Mouse (Mus musculus): Measurements from ENCODE around the gene Gm28372. TPM values are rescaled to one million over a fixed set of nuclear protein-coding genes. Genes with fewer than 3 reads are reported as not detected.

The Gm28372 gene
- polyA plus RNA-seq, 1 experiment, result 0.04 TPM

- no peak overlapping the region for H3ac ChIP-seq (ENCODE audit: control insufficient read depth, insufficient read length)
- no peak for TF ChIP-seq MYOD1 (IDR thresholded peaks at IDR 0.05; ENCODE audit: control insufficient read depth in 1 of 3, insufficient read length in 2 of 3, low read depth in 2 of 3)
- TF ChIP-seq TCF3 (IDR thresholded peaks at IDR 0.05; ENCODE audit: insufficient read length, low read depth), result no peak
- no peak for TF ChIP-seq MAX (IDR thresholded peaks at IDR 0.05; ENCODE audit: low read depth)
- no peak for TF ChIP-seq POLR2AphosphoS2 (IDR thresholded peaks at IDR 0.05; ENCODE audit: insufficient read length, low read depth)
- no peak for TF ChIP-seq CEBPB (IDR thresholded peaks at IDR 0.05; ENCODE audit: insufficient read depth, poor library complexity, severe bottlenecking)
- no peak for TF ChIP-seq SRF (IDR thresholded peaks at IDR 0.05; ENCODE audit: control insufficient read depth, insufficient read length, low read depth)
- no peak for TF ChIP-seq REST (IDR thresholded peaks at IDR 0.05; ENCODE audit: insufficient read depth, insufficient read length)
- peaks cover 42% of the 10 kb centered on the region for H3K27me3 ChIP-seq (ENCODE audit: control insufficient read depth, insufficient read depth, insufficient read length)
- H3K4me3 ChIP-seq, result no peak overlapping the region
- no peaks in the 10 kb centered on the region for H3K79me2 ChIP-seq (ENCODE audit: control insufficient read depth, insufficient read depth)
- no peak overlapping the region for H3K4me2 ChIP-seq (ENCODE audit: low read depth)
- no peaks in the 10 kb centered on the region for H3K36me3 ChIP-seq (ENCODE audit: control insufficient read depth, insufficient read depth)
Observed at GRCm38 (mm10) chr2:130395696-130396095, 9.3 kb upstream of the Gm28372 start.

- no peak for TF ChIP-seq TCF3 (IDR thresholded peaks at IDR 0.05; ENCODE audit: insufficient read length, low read depth)
- TF ChIP-seq TCF12 (IDR thresholded peaks at IDR 0.05; ENCODE audit: insufficient read depth, poor library complexity, severe bottlenecking), result no peak
- TF ChIP-seq E2F4 (IDR thresholded peaks at IDR 0.05; ENCODE audit: insufficient read depth), result no peak
- no peak for TF ChIP-seq SRF (IDR thresholded peaks at IDR 0.05; ENCODE audit: control insufficient read depth, insufficient read length, low read depth)
- no peak for TF ChIP-seq MYOD1 (IDR thresholded peaks at IDR 0.05; ENCODE audit: control insufficient read depth in 1 of 3, insufficient read length in 2 of 3, low read depth in 2 of 3)
- no peak for TF ChIP-seq MAX (IDR thresholded peaks at IDR 0.05; ENCODE audit: low read depth)
- no peak for TF ChIP-seq USF1 (IDR thresholded peaks at IDR 0.05; ENCODE audit: low read depth)
- TF ChIP-seq CEBPB (IDR thresholded peaks at IDR 0.05; ENCODE audit: insufficient read depth, poor library complexity, severe bottlenecking), result no peak
- TF ChIP-seq POLR2AphosphoS2 (IDR thresholded peaks at IDR 0.05; ENCODE audit: insufficient read length, low read depth), result no peak
- no peak for TF ChIP-seq REST (IDR thresholded peaks at IDR 0.05; ENCODE audit: insufficient read depth, insufficient read length)
- TF ChIP-seq MYOG (IDR thresholded peaks at IDR 0.05; ENCODE audit: control insufficient read depth in 1 of 3, insufficient read depth in 1 of 3, insufficient read length in 2 of 3, low read depth in 2 of 3), result no peak
- TF ChIP-seq POLR2A (IDR thresholded peaks at IDR 0.05; ENCODE audit: insufficient read length, low read depth), result no peak
- H3K36me3 ChIP-seq (ENCODE audit: control insufficient read depth, insufficient read depth), result no peaks in the 10 kb centered on the region
- peaks cover 36% of the 10 kb centered on the region for H3K27me3 ChIP-seq (ENCODE audit: control insufficient read depth, insufficient read depth, insufficient read length)
- H3ac ChIP-seq (ENCODE audit: control insufficient read depth, insufficient read length), result no peak within 1 kb of the TSS
- no peaks in the 10 kb centered on the region for H3K79me2 ChIP-seq (ENCODE audit: control insufficient read depth, insufficient read depth)
- no peak within 1 kb of the TSS for H3K4me3 ChIP-seq
- H3K4me2 ChIP-seq (ENCODE audit: low read depth), result no peak within 1 kb of the TSS
Observed at GRCm38 (mm10) chr2:130397186-130397985, 7.7 kb upstream of the Gm28372 start, which contains the start of gene Cpxm1. Cpxm1 (minus strand) TSS chr2:130397574.

GRCm38 (mm10) chr2:130398091-130398490 is 6.9 kb upstream of the Gm28372 start:
- TF ChIP-seq REST (IDR thresholded peaks at IDR 0.05; ENCODE audit: insufficient read depth, insufficient read length) (no peak), POLR2AphosphoS2 (IDR thresholded peaks at IDR 0.05; ENCODE audit: insufficient read length, low read depth) (no peak), E2F4 (IDR thresholded peaks at IDR 0.05; ENCODE audit: insufficient read depth) (no peak), TCF3 (IDR thresholded peaks at IDR 0.05; ENCODE audit: insufficient read length, low read depth) (no peak), TCF12 (IDR thresholded peaks at IDR 0.05; ENCODE audit: insufficient read depth, poor library complexity, severe bottlenecking) (no peak), SRF (IDR thresholded peaks at IDR 0.05; ENCODE audit: control insufficient read depth, insufficient read length, low read depth) (no peak), MYOD1 (IDR thresholded peaks at IDR 0.05; ENCODE audit: control insufficient read depth in 1 of 3, insufficient read length in 2 of 3, low read depth in 2 of 3) (no peak), USF1 (IDR thresholded peaks at IDR 0.05; ENCODE audit: low read depth) (no peak), POLR2A (IDR thresholded peaks at IDR 0.05; ENCODE audit: insufficient read length, low read depth) (no peak), CEBPB (IDR thresholded peaks at IDR 0.05; ENCODE audit: insufficient read depth, poor library complexity, severe bottlenecking) (no peak), MAX (IDR thresholded peaks at IDR 0.05; ENCODE audit: low read depth) (no peak), MYOG (IDR thresholded peaks at IDR 0.05; ENCODE audit: control insufficient read depth in 1 of 3, insufficient read depth in 1 of 3, insufficient read length in 2 of 3, low read depth in 2 of 3) (no peak)

GRCm38 (mm10) chr2:130400046-130400445 is 5.0 kb upstream of the Gm28372 start:
- TF ChIP-seq MYOG (IDR thresholded peaks at IDR 0.05; ENCODE audit: control insufficient read depth in 1 of 3, insufficient read depth in 1 of 3, insufficient read length in 2 of 3, low read depth in 2 of 3) (no peak), REST (IDR thresholded peaks at IDR 0.05; ENCODE audit: insufficient read depth, insufficient read length) (no peak), E2F4 (IDR thresholded peaks at IDR 0.05; ENCODE audit: insufficient read depth) (no peak), TCF3 (IDR thresholded peaks at IDR 0.05; ENCODE audit: insufficient read length, low read depth) (no peak)
- Histone ChIP-seq H3K4me2 (ENCODE audit: low read depth) (no peak overlapping the region), H3K36me3 (ENCODE audit: control insufficient read depth, insufficient read depth) (no peaks in the 10 kb centered on the region), H3K4me3 (no peak overlapping the region), H3ac (ENCODE audit: control insufficient read depth, insufficient read length) (no peak overlapping the region), H3K79me2 (ENCODE audit: control insufficient read depth, insufficient read depth) (no peaks in the 10 kb centered on the region), H3K27me3 (ENCODE audit: control insufficient read depth, insufficient read depth, insufficient read length) (peaks cover 31% of the 10 kb centered on the region)

More at GRCm38 (mm10) chr2:130398091-130398490, 6.9 kb upstream of the Gm28372 start:
- H3K4me3 ChIP-seq, result no peak overlapping the region
- H3K27me3 ChIP-seq (ENCODE audit: control insufficient read depth, insufficient read depth, insufficient read length), result peaks cover 36% of the 10 kb centered on the region
- H3ac ChIP-seq (ENCODE audit: control insufficient read depth, insufficient read length), result no peak overlapping the region
- H3K4me2 ChIP-seq (ENCODE audit: low read depth), result no peak overlapping the region
- no peaks in the 10 kb centered on the region for H3K79me2 ChIP-seq (ENCODE audit: control insufficient read depth, insufficient read depth)
- H3K36me3 ChIP-seq (ENCODE audit: control insufficient read depth, insufficient read depth), result no peaks in the 10 kb centered on the region
